Mouse (Mus musculus): ENCODE data around the gene Rock2.

The Rock2 gene

DNA sequence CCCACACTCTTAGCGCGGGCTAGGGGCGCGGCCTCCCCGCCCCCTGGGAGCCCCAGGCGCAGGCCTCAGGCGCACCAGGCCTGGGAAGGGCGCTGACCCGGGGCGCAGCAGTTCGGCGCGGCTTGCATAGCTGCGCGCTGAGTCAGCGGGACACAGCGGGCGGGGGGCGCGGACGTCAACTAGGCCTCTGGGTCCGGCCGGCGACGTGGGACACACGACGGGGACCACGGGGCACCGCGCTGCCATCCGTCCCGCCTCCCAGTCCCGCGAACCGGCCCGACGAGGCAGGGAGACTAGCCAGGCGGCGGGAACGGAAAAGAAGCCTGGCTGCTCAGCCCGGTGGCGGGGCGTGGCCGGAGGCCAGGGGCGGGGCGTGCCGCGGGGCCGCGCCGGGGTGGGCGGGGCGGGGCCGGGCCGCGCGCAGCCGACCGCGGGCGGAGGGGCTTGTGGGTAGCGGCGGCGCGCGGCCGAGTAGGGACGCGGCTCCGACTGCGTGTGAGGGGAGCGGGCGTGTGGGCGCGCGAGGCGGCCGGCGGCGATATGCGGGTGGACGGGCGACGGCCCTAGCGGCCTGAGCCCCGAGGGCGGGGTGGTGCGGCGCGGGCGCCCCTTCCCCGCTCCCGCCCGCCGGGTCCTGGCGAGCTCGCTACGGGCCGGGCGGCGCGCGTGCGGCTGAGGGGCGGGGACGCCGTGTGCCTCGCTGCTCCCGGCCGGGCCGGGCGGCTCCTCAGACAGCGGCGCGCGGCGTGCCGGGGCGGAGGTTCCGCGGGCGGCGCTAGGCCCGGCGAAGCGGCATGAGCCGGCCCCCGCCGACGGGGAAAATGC, at the start of gene Rock2:
Gene Rock2, plus strand, starts transcription at position 500 of the 825 bp plus-strand sequence.
- no peak for DNase-seq (ENCODE audit: low read depth)

DNA sequence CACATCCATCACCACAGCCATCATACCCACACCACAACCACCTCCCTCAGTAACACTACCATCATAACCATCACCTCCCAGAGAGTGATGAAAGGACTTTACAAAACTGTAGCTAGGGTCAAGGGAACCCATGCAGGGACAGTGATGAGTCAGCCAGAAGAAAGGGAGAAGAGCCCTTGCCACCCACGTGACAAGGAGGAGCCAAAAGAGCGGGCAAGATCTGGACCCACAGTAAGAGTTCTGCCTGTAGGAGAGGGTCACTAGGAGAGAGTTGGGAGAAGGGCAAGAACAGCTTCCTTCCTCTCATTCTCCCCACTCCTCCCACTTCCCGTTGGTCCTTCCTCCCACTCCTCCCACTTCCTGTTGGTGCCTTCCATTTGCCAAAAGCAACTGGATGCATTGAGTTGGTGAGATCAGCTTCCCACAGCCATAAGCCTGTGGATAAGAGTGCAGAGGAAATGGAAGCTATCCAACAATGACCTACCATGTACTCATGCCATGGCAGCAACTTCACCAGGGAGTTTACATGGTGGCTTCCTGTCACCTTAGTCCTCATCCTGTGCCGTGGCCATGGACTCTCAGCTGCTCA, 47.4 kb upstream of the Rock2 start:
- DNase-seq (ENCODE audit: low read depth), result no peak

DNA sequence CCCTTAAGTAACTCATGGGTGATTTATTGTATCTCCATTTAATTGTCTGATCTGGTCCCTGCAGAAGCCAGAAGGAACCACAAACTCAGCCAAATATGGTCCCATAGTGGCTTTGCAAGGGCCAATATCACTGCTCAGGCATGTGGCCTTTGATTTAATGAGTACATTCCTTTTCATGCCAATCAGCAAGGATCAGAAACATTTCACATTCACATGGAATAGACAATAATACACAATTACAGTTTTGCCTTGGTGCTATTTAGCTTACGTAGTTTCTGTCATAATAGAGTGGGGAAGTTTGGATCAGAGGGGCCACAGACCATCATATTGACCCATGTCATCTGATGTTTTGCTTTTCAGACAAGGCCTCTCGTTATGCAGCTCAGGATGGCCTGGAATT, 46.2 kb upstream of the Rock2 start:
- no peak for DNase-seq (ENCODE audit: low read depth)

DNA sequence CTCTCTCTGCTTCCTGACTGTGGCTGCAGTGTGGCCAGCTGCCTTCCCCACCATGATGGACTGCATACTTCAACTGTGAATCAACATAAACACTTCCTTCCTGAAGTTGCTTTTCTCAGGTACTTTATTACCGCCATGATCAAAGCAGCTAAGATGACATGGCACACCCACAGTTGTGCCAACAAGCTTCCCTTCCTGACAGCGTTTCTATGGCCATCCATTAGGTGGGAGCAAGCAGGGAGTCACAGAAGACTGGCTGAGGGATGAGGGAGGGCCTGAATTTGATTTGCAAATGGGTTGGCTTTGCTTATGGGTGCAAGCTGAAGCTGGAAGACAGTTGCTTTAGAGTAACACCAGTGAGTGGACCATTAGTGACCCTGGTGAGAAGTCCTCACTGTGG, 44.9 kb upstream of the Rock2 start:
- DNase-seq (ENCODE audit: low read depth), result no peak

GRCm38 (mm10) chr12:16850431-16851375, 44.0 kb upstream of the Rock2 start:
- no peak for DNase-seq (ENCODE audit: low read depth)

DNA sequence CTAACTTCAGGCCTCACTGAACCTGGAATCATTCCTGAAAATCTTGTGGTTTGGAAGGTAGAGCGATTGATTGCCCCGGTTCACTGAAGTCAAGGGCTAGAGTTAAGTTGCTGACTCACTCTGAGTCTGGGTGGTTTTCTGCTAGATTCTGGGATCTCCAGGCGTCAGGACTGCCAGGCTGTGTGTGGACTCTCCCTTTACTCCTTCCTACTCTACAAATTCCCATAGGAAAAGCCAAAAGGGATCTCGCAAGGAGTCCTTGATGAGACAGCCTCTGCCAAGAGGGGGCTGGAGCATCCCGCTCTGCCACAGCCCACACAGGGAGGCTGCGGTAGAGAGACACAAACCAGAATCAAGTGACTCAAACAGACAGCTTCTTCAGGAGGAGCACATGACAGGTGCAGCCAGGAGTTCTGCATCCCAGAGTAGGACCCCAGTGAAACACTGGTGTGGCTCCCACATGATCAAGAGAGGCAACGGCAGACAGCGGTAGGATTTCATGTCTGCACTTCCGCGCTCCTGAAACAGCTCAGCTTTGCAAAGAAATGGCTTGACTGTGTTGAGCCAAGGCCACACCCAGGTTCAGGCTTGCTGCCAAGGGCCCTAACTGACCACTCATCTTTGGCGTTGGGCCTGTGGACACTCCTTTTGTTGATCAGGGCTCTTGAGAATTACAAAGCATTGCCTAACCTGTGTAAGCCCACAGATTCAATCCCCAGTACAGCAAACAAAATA, 41.1 kb upstream of the Rock2 start:
- DNase-seq (ENCODE audit: low read depth), result no peak

DNA sequence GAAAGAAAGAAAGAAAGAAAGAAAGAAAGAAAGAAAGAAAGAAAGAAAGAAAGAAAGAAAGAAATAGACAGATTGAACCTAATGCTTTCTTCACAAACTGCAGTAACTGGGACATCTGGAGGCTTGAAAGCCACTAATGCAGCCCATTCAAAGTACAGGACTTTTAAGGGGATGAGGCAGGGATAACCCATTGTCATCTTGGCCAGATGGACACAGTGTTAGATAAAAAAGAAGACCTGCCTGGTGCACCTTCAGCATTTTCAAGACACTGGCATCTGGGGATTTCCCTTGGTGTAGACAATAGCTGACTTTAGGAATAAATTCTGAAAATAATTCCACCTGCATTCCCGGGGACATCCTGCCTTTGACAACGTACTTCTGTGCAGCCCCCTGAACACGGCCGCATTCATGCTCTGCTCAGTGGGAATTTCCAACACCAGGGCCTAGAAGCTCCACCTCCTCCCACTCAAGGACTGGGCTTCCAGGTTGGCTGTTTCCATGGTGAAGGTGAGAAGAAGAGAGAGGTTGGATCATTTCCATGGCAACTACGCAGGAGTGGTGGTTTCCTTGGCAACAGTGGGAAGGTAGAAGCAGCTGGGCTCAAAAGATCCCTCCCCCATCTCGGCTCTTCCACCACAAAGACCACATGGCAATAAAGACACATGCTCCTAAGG, 38.9 kb upstream of the Rock2 start:
- DNase-seq (ENCODE audit: low read depth), result no peak

- no peak for DNase-seq (ENCODE audit: low read depth)
These were observed 38.4 kb upstream of the Rock2 start for GRCm38 (mm10) chr12:16856306-16856679.

- no peak for DNase-seq (ENCODE audit: low read depth)
These were observed 36.6 kb upstream of the Rock2 start for GRCm38 (mm10) chr12:16858081-16858480.

DNA sequence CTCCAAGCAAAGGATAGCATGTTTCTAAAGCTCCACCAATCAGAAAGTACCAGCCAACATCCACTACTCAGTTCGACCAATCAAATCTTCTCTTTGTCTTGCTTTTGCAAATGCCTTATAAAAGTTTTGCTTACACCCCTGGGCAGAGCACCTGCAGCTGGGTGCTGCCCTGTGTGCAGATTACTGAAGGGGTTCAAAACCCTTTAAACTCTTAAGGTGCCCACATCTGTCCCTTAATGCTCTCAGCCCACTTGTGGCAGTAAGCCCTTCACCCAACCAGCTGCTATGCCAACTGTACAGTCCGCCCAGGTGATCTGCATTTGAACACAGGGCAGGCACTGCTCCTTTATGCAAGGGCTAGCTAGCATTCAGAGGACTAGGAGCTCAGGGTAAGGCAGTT, 34.9 kb upstream of the Rock2 start:
- no peak for DNase-seq (ENCODE audit: low read depth)

DNA sequence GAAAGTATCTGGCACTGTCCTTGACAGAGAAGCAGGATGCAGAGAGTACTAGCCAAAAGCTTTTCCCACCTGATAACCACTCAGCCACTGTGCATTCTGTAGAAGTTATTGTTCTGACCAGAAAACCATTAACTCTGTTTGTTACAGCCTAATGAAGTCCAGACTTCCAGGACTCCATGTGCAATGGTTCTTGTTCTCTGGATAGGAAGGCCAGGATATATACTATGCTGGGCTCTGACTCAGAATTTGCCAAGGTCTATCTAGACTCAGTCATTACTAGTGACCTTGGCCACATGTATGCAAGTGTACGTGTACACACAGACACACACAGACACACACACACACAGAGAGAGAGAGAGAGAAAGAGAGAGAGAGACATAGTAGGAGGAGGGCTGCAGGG, 34.2 kb upstream of the Rock2 start:
- no peak for DNase-seq (ENCODE audit: low read depth)

DNA sequence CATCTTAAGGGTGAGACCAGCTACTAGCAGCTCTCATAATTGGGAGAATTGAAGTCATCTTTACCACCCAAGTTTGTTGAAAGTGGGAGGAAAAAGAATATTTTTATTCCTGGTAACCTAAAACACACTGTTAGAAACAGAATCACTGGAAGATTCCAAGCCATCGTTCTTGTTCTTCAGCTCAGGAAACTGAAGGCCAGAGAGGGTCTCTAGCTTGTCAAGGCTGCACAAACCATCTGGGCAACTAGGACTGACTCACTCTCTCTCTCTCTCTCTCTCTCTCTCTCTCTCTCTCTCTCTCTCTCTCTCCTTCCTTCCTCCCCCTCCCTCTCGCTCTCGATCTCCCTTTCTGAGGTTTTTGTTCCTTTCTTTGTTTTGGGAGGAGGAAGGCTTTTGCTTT, 33.7 kb upstream of the Rock2 start:
- no peak for DNase-seq (ENCODE audit: low read depth)

GRCm38 (mm10) chr12:16864477-16864876, 30.2 kb upstream of the Rock2 start:
- no peak for DNase-seq (ENCODE audit: low read depth)

DNA sequence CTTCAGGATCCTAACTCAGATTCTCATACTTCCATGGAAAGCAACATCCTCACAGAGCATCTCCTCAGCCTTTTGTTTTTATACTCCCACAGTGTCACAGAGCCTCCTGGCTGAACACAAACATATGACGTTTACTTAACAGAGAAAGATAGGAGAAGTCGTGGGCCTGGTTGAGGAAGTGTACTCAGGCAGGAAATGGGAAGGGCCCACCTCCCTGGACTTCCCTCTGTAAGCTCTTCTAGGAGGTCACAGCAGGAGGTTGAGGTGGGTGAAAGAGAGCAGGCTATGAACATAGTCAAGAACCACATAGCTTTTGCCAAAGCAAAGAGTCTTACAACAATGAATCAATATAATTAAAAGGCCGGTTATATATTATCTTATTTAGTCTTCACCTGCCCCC, 28.8 kb upstream of the Rock2 start:
- DNase-seq (ENCODE audit: low read depth), result no peak

GRCm38 (mm10) chr12:16866460-16866859, 28.2 kb upstream of the Rock2 start:
- DNase-seq (ENCODE audit: low read depth), result no peak

GRCm38 (mm10) chr12:16867306-16867705, 27.4 kb upstream of the Rock2 start:
- DNase-seq (ENCODE audit: low read depth), result no peak

DNA sequence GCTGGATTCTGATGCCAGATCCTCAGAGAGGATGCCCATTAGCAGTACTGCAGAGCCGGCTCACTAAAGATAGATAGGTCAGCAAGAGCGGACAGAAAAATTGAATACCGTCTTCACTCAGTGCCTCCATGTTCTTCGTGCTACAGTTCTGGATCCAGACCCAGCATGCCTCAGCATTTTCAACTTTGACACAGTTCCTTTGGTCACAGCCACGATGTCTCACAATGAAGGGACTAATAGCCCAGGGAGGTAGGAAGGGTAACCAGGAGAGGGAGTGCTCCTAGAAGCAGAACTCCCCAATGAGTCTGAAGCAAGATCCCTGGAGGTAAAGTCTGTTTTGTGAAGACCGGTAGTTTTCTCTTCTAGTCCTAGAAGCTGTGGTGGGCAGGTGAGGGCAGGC, 26.1 kb upstream of the Rock2 start:
- DNase-seq (ENCODE audit: low read depth), result no peak

- no peak for DNase-seq (ENCODE audit: low read depth)
These were observed 25.5 kb upstream of the Rock2 start for GRCm38 (mm10) chr12:16869091-16869778.

DNA sequence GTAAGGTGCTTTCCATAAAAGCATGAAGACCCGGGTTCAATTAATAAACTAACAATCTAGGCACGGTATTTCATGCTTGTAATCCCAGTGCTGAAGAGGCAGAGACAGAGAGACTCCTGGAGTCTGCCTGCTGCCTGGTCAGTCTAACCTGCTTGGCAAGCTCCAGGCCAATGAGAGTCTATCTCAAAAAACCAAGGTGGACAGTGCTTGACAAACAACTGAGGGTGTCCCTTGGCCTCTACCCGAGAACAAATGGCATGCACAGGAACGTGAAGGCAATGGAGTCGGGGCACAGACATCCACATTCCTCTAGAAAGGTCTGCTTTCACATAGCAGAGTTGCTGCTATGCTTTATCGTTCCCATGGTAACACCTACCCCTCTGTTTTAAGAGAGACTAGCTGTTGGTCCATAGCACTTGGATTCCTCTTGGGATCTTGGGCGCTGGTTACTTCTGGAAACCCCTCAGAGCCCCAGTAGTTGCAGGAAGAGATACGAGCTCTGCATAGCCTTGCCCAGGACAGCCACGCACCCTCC, 24.8 kb upstream of the Rock2 start:
- DNase-seq (ENCODE audit: low read depth), result no peak

GRCm38 (mm10) chr12:16870405-16871068, 24.2 kb upstream of the Rock2 start:
- DNase-seq (ENCODE audit: low read depth), result no peak

Measured in c-Kit-positive CD71-negative TER-119-negative erythroid progenitor cells, embryonic 14.5 days (primary cell).